Mouse (Mus musculus) ovary, postnatal 36 days (tissue): Measurements from ENCODE around the gene Fyn.

Experiments
- DNase-seq: peaks from one replicate; pipeline ENCODE4 v3.0.0; 2022; ENCODE audit warnings: low spot score, mixed read lengths

The Fyn gene

GRCm38 (mm10) chr10:39612989-39613831 lies 244.6 kb downstream of the Fyn start:
- DNase-seq = peak; percentile 65

- no peak for DNase-seq
Measured at GRCm38 (mm10) chr10:39613973-39614372, 245.3 kb downstream of the Fyn start.

- peak; percentile 65 for DNase-seq
Measured at GRCm38 (mm10) chr10:39614676-39615075, 246.0 kb downstream of the Fyn start.
